Mouse (Mus musculus) lung, postnatal 0 days (tissue): ENCODE measurements around the gene Zfp644. TPM values are rescaled to one million over a fixed set of nuclear protein-coding genes. Genes with fewer than 3 reads are reported as not detected.

Experiments
- ATAC-seq: fragments of 200-750 bp; cut with Nextera tagmentation; 2 replicates; pipeline ENCODE4 v1.8.0; 2017; ENCODE audit warnings: moderate library complexity
- DNase-seq: peaks from one replicate; pipeline ENCODE4 v3.0.0-alpha.2; 2016; ENCODE audit warnings: low spot score
- H3K27ac ChIP-seq: fragments of 300-500 bp; sonication (generic); 2 replicates; pipeline ENCODE4 v1.5.1; 2014; ENCODE audit warnings: antibody characterized with exemption, mild to moderate bottlenecking, low read length, mixed read lengths
- H3K27me3 ChIP-seq: fragments of 300-500 bp; sonication (generic); replicated peaks from 2 replicates; pipeline ENCODE4 v1.6.1; 2014; ENCODE audit warnings: low read length, mixed read lengths; ENCODE audit not compliant: insufficient read depth
- H3K36me3 ChIP-seq: fragments of 300-500 bp; sonication (generic); 2 replicates; pipeline ENCODE4 v1.6.1; 2014; ENCODE audit warnings: low read length, mixed read lengths; ENCODE audit not compliant: insufficient read depth
- H3K4me1 ChIP-seq: fragments of 300-500 bp; sonication (generic); 2 replicates; pipeline ENCODE4 v1.6.1; 2014; ENCODE audit warnings: antibody characterized with exemption, low read depth, low read length, mixed read lengths; ENCODE audit not compliant: insufficient read depth
- H3K4me2 ChIP-seq: fragments of 300-500 bp; sonication (generic); replicated peaks from 2 replicates; pipeline ENCODE4 v1.6.1; 2014; ENCODE audit warnings: low read depth, mild to moderate bottlenecking, low read length, moderate library complexity, mixed read lengths
- H3K4me3 ChIP-seq: fragments of 300-500 bp; sonication (generic); 2 replicates; pipeline ENCODE4 v1.5.1; 2014; ENCODE audit warnings: low read depth, low read length
- H3K9ac ChIP-seq: fragments of 300-500 bp; sonication (generic); replicated peaks from 2 replicates; pipeline ENCODE4 v1.6.1; 2014; ENCODE audit warnings: low read depth, mild to moderate bottlenecking
- H3K9me3 ChIP-seq: fragments of 300-500 bp; sonication (generic); 2 replicates; pipeline ENCODE4 v1.6.1; 2016; ENCODE audit warnings: low read length, mixed read lengths
- CTCF ChIP-seq: IDR thresholded peaks from 2 replicates; pipeline ENCODE4 v1.5.1; 2016; ENCODE audit warnings: antibody characterized with exemption, mild to moderate bottlenecking
- EP300 ChIP-seq: IDR thresholded peaks from 2 replicates; pipeline ENCODE4 v1.6.1; 2016; ENCODE audit warnings: antibody characterized with exemption, mild to moderate bottlenecking, control low read depth
- WGBS: fragments of 180-500 bp; shearing (Covaris S2); extraction: QIAGEN DNeasy Blood & Tissue Kit; methylation state at CpG from one replicate; pipeline ENCODE4 v1.1.7; 2014; 5-methylcytosine and 5-hydroxymethylcytosine counted together
- polyA plus RNA-seq: library from polyadenylated mRNA; unstranded; fragments of >200 nt; fragmentation: Nextera tagmentation; extraction: Ambion mirVana; gene quantifications from 2 replicates; pipeline ENCODE4 v1.2.1, GENCODE M21; 2015

The Zfp644 gene
- polyA plus RNA-seq, 1 experiment from 2014 or later: 57.2 TPM

DNA sequence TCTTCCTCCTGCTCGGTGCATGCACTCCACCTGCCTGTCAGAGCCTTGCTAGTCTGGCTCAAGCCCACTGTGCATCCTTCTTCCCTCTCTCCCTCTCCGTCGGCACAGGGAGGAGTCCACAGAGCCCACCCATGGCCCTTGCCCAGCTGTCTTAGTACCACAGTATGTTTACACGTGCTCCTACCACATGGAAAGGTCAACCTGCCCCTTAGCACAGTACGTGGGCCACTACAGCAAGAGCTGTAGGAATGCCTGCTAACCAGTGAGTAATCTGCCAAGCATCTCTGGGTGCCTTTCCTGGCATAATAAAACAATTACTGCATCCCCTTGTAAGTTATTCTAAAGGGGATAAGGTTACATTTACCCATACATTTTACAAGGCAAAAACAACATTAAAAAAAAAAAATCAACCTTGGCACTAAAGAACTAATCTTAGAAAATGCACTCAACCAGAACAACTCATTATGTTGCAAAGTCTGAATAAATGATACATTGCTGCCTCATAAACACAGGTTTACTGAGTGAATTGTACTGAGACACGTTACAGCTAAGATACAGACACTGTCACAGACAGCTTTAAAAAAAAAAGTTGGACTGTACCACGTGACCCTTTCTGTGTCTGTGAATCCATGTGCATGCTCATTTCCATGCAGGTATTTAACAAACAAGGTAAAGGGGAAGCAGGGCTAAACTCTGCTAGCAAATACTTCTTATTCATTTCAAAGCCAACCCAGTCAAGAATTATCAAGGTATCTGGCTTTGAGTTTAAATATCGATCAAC lies 68.5 kb downstream of the Zfp644 start:
- Histone ChIP-seq H3K27ac (no peak overlapping the region), H3K36me3 (no peaks in the 10 kb centered on the region), H3K9ac (no peak overlapping the region), H3K4me2 (no peak overlapping the region), H3K4me3 (no peak overlapping the region), H3K4me1 (peaks cover 4% of the 10 kb centered on the region; the same call in 1 of the 2 replicates), H3K9me3 (no peaks in the 10 kb centered on the region), H3K27me3 (no peaks in the 10 kb centered on the region)
- no peak for TF ChIP-seq EP300
- TF ChIP-seq CTCF: no peak
- DNase-seq: no peak
- 64% methylated on average over 8 of the region's 8 CpGs for WGBS
- ATAC-seq: no peak

DNA sequence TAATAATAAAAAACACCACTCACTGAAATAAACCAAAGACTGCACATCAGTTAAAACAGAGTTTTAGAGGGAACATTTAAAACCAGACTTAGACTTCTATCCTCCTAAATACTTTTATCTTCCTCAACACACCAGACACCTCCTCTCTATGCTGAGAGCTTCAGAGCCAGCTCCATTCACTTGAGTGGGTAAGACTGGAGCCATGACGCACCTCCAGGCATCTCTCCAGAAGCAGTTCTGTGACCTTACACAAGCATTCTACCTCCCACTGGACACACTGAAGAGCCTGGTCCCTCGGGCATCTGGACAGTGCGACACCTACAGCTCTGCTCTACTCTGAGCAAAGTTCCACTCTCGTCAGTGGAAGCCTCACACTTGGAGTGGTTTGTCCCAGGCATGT lies 73.8 kb downstream of the Zfp644 start:
- no peak overlapping the region for H3K9ac ChIP-seq
- DNase-seq: no peak
- no peaks in the 10 kb centered on the region for H3K27me3 ChIP-seq
- no peak overlapping the region for H3K4me2 ChIP-seq
- no peaks in the 10 kb centered on the region for H3K36me3 ChIP-seq
- H3K27ac ChIP-seq: no peak overlapping the region
- 86% methylated on average over 4 of the region's 4 CpGs for WGBS
- no peaks in the 10 kb centered on the region for H3K4me1 ChIP-seq
- no peak overlapping the region for H3K4me3 ChIP-seq
- ATAC-seq: no peak
- no peak for TF ChIP-seq CTCF
- no peak for TF ChIP-seq EP300
- H3K9me3 ChIP-seq: no peaks in the 10 kb centered on the region

- H3K36me3 ChIP-seq: no peaks in the 10 kb centered on the region
- H3K4me3 ChIP-seq: no peak overlapping the region
- WGBS: 91% methylated on average over 5 of the region's 5 CpGs
- H3K4me1 ChIP-seq: no peaks in the 10 kb centered on the region
- TF ChIP-seq CTCF (no peak), EP300 (no peak)
- no peak overlapping the region for H3K27ac ChIP-seq
- H3K9me3 ChIP-seq: no peaks in the 10 kb centered on the region
- DNase-seq (no peak), ATAC-seq (no peak)
- H3K4me2 ChIP-seq: no peak overlapping the region
- no peak overlapping the region for H3K9ac ChIP-seq
- no peaks in the 10 kb centered on the region for H3K27me3 ChIP-seq
Observed at GRCm38 (mm10) chr5:106622193-106622592, 74.9 kb downstream of the Zfp644 start.

GRCm38 (mm10) chr5:106620446-106620845 lies 76.6 kb downstream of the Zfp644 start:
- H3K27ac ChIP-seq: no peak overlapping the region
- H3K9me3 ChIP-seq: no peaks in the 10 kb centered on the region
- no peak overlapping the region for H3K4me2 ChIP-seq
- no peak overlapping the region for H3K9ac ChIP-seq
- no peaks in the 10 kb centered on the region for H3K27me3 ChIP-seq
- TF ChIP-seq EP300 (no peak), CTCF (no peak)
- no peak for DNase-seq
- H3K36me3 ChIP-seq: no peaks in the 10 kb centered on the region
- WGBS: 90% methylated on average over 6 of the region's 6 CpGs
- no peaks in the 10 kb centered on the region for H3K4me1 ChIP-seq
- no peak for ATAC-seq
- H3K4me3 ChIP-seq: no peak overlapping the region

DNA sequence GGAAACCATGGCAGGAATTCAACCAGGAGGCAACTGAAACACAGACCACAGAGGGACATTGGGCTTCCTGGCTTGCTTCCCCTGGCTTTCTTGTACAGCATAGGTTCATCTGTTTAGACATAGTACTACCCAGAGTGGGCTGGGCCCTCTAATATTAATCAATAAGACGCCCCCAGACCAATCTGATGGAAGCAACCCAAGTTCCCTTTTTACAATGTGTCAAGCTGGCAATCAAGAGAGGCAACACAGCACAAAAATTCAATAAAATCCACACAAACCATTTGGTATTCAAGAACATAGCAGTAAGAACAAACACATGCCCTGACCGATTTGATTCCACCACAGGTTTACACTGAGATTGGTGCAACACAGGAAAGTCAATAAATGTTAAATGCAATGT lies 82.1 kb downstream of the Zfp644 start:
- Histone ChIP-seq H3K4me2 (no peak overlapping the region), H3K4me1 (no peaks in the 10 kb centered on the region), H3K36me3 (0 out of 2 replicates have a peak, but pooled peaks cover 9% of the 10 kb centered on the region), H3K4me3 (no peak overlapping the region), H3K9ac (no peak overlapping the region), H3K27ac (no peak overlapping the region), H3K9me3 (no peaks in the 10 kb centered on the region), H3K27me3 (no peaks in the 10 kb centered on the region)
- 94% methylated on average over 2 of the region's 2 CpGs for WGBS
- DNase-seq: no peak
- no peak for ATAC-seq
- TF ChIP-seq EP300 (no peak), CTCF (no peak)

GRCm38 (mm10) chr5:106614570-106614969 lies 82.5 kb downstream of the Zfp644 start:
- no peak for TF ChIP-seq CTCF
- no peak for TF ChIP-seq EP300
- Histone ChIP-seq H3K9me3 (no peaks in the 10 kb centered on the region), H3K4me2 (no peak overlapping the region), H3K4me1 (no peaks in the 10 kb centered on the region), H3K9ac (no peak overlapping the region), H3K4me3 (no peak overlapping the region), H3K27ac (no peak overlapping the region), H3K27me3 (no peaks in the 10 kb centered on the region), H3K36me3 (0 out of 2 replicates have a peak, but pooled peaks cover 9% of the 10 kb centered on the region)
- ATAC-seq (no peak; the same call in 1 of the 2 replicates), DNase-seq (no peak)
- 67% methylated on average over 7 of the region's 7 CpGs for WGBS
